Mouse (Mus musculus) lung, postnatal 0 days (tissue): ENCODE measurements around the gene Slc38a9. TPM values are rescaled to one million over a fixed set of nuclear protein-coding genes. Genes with fewer than 3 reads are reported as not detected.

Source experiments
- ATAC-seq: fragments of 200-750 bp; cut with Nextera tagmentation; 2 replicates; pipeline ENCODE4 v1.8.0; 2017; ENCODE audit warnings: moderate library complexity
- DNase-seq: peaks from one replicate; pipeline ENCODE4 v3.0.0-alpha.2; 2016; ENCODE audit warnings: low spot score
- H3K27ac ChIP-seq: fragments of 300-500 bp; sonication (generic); 2 replicates; pipeline ENCODE4 v1.5.1; 2014; ENCODE audit warnings: antibody characterized with exemption, mild to moderate bottlenecking, low read length, mixed read lengths
- H3K27me3 ChIP-seq: fragments of 300-500 bp; sonication (generic); replicated peaks from 2 replicates; pipeline ENCODE4 v1.6.1; 2014; ENCODE audit warnings: low read length, mixed read lengths; ENCODE audit not compliant: insufficient read depth
- H3K36me3 ChIP-seq: fragments of 300-500 bp; sonication (generic); 2 replicates; pipeline ENCODE4 v1.6.1; 2014; ENCODE audit warnings: low read length, mixed read lengths; ENCODE audit not compliant: insufficient read depth
- H3K4me1 ChIP-seq: fragments of 300-500 bp; sonication (generic); 2 replicates; pipeline ENCODE4 v1.6.1; 2014; ENCODE audit warnings: antibody characterized with exemption, low read depth, low read length, mixed read lengths; ENCODE audit not compliant: insufficient read depth
- H3K4me2 ChIP-seq: fragments of 300-500 bp; sonication (generic); replicated peaks from 2 replicates; pipeline ENCODE4 v1.6.1; 2014; ENCODE audit warnings: low read depth, mild to moderate bottlenecking, low read length, moderate library complexity, mixed read lengths
- H3K4me3 ChIP-seq: fragments of 300-500 bp; sonication (generic); 2 replicates; pipeline ENCODE4 v1.5.1; 2014; ENCODE audit warnings: low read depth, low read length
- H3K9ac ChIP-seq: fragments of 300-500 bp; sonication (generic); replicated peaks from 2 replicates; pipeline ENCODE4 v1.6.1; 2014; ENCODE audit warnings: low read depth, mild to moderate bottlenecking
- H3K9me3 ChIP-seq: fragments of 300-500 bp; sonication (generic); 2 replicates; pipeline ENCODE4 v1.6.1; 2016; ENCODE audit warnings: low read length, mixed read lengths
- CTCF ChIP-seq: IDR thresholded peaks from 2 replicates; pipeline ENCODE4 v1.5.1; 2016; ENCODE audit warnings: antibody characterized with exemption, mild to moderate bottlenecking
- EP300 ChIP-seq: IDR thresholded peaks from 2 replicates; pipeline ENCODE4 v1.6.1; 2016; ENCODE audit warnings: antibody characterized with exemption, mild to moderate bottlenecking, control low read depth
- WGBS: fragments of 180-500 bp; shearing (Covaris S2); extraction: QIAGEN DNeasy Blood & Tissue Kit; methylation state at CpG from one replicate; pipeline ENCODE4 v1.1.7; 2014; 5-methylcytosine and 5-hydroxymethylcytosine counted together
- polyA plus RNA-seq: library from polyadenylated mRNA; unstranded; fragments of >200 nt; fragmentation: Nextera tagmentation; extraction: Ambion mirVana; gene quantifications from 2 replicates; pipeline ENCODE4 v1.2.1, GENCODE M21; 2015

Slc38a9 gene
- polyA plus RNA-seq, 1 experiment from 2014 or later = 15.3 TPM

DNA sequence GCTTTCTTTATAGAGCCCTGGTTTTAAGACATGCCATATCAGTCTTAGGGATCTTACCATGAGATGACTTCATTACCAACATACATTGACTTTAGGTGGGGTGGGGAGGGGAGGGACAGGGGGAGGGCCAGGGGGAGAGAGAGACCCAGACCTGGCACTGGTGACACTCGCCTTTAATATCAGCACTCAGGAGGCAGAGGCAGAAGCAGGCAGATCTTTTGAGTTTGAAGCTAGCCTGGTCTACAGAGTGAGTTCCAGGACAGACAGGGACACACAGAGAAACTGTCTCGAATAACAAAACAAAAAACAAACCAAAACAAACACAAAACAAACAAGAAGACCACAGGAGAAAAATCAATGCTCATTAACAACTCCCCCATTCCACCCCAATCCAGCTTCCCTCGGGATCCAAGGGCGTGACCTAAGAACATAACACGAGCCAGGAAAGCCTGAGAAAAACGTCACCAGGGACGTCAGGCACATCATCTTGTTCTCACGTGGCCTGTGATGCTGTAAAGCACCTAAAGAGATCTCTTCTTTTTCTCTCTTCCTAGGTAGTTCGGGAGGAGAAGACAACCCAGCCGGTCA is 471 bp upstream of the Slc38a9 start:
- no peaks in the 10 kb centered on the region for H3K36me3 ChIP-seq
- ATAC-seq (peak; percentile 57), DNase-seq (no peak)
- WGBS = under 1% methylated on average over 10 of the region's 10 CpGs
- H3K9me3 ChIP-seq = no peaks in the 10 kb centered on the region
- H3K27ac ChIP-seq = no peak overlapping the region
- H3K4me3 ChIP-seq = peak overlapping the region; percentile 71
- no peaks in the 10 kb centered on the region for H3K4me1 ChIP-seq
- peak overlapping the region; percentile 74 for H3K4me2 ChIP-seq
- H3K27me3 ChIP-seq = no peaks in the 10 kb centered on the region
- H3K9ac ChIP-seq = no peak overlapping the region
- TF ChIP-seq CTCF = no peak
- TF ChIP-seq EP300 = no peak

DNA sequence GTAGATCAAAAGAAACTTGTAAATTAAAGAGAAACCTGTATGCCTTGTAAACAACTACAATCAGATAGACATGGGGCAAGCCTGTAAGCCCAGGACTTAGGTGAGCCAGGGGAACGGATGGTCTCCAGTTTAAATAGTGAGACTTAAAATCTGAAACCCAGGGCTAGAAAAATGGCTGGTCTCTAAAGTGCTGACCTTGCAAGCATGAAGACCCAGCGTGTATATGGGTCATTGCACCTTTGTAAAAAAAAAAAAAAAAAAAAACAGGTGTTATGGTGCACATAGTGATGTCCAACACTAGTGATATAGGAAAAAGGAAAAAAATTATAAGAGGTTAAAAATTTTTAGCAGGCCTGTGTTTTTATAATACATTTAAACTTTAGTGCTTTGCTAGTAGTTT is 1.1 kb downstream of the Slc38a9 start:
- TF ChIP-seq EP300 (no peak), CTCF (no peak)

DNA sequence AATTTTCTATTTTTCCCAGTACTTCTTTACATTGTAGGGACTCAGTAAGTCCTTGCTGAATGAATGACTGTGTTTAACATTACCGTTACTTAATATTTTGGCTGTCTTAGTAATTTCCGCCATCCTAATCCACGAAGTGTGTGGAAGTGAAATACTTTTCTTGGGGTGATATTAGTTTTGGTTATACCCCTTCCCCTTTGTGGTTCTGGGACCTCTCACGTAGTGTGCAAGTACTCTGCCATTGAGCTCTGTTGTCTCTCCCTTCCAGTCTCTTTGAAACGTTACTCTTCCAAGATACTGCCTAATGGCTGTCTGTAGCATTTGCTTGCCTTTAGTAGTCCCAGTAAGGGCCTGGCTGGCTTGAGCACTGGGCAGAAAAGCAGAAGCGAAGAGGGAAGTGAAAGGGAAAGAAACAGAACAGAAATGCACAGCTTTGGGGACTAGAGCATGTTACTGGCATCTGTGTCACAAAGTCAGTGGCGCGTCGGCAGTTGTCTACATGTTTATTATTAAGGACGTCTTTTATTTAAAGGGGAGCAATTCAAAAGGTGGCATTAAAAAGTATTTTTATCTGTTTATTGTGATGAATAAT is 6.0 kb downstream of the Slc38a9 start:
- TF ChIP-seq CTCF = no peak
- no peak for TF ChIP-seq EP300
- WGBS = 83% methylated on average over 10 of the region's 10 CpGs
- ATAC-seq (no peak), DNase-seq (peak; percentile 14)
- Histone ChIP-seq H3K36me3 (peaks cover 7% of the 10 kb centered on the region; the same call in 1 of the 2 replicates), H3K27ac (no peak overlapping the region), H3K4me3 (no peak overlapping the region), H3K9ac (no peak overlapping the region), H3K9me3 (no peaks in the 10 kb centered on the region), H3K27me3 (no peaks in the 10 kb centered on the region), H3K4me2 (no peak overlapping the region), H3K4me1 (no peaks in the 10 kb centered on the region)

More for the DNA sequence above, 1.1 kb downstream of the Slc38a9 start:
- H3K36me3 ChIP-seq = no peaks in the 10 kb centered on the region
- H3K4me2 ChIP-seq = no peak overlapping the region
- DNase-seq = no peak
- no peak overlapping the region for H3K9ac ChIP-seq
- no peaks in the 10 kb centered on the region for H3K9me3 ChIP-seq
- H3K27me3 ChIP-seq = no peaks in the 10 kb centered on the region
- no peak overlapping the region for H3K27ac ChIP-seq
- H3K4me1 ChIP-seq = no peaks in the 10 kb centered on the region
- H3K4me3 ChIP-seq = no peak overlapping the region
- no peak for ATAC-seq
- 68% methylated on average over 2 of the region's 2 CpGs for WGBS

DNA sequence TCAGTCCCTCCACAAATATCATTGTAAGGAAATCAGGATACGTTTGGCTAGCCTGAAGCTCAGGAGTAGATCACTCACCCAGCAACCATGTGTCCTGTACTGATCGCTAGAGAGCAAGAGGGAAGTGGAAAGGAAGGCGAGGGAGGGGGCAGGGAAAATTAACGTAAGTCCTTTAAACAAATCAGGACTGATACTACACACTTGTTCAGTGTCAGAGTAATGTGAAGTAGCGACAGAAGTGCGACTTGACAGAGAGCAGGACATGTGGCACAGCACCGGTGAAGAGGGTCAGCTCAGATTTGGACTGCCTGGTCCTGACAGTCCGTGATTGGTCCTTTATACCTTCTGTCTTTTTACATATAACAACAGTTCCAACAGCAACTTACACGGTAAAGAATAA is 6.7 kb downstream of the Slc38a9 start:
- no peak for DNase-seq
- Histone ChIP-seq H3K9me3 (no peaks in the 10 kb centered on the region), H3K27me3 (no peaks in the 10 kb centered on the region), H3K9ac (no peak overlapping the region), H3K4me3 (no peak overlapping the region), H3K4me1 (no peaks in the 10 kb centered on the region), H3K36me3 (peaks cover 8% of the 10 kb centered on the region; the same call in 1 of the 2 replicates), H3K27ac (no peak overlapping the region), H3K4me2 (no peak overlapping the region)
- no peak for ATAC-seq
- 48% methylated on average over 9 of the region's 9 CpGs for WGBS
- no peak for TF ChIP-seq EP300
- TF ChIP-seq CTCF = no peak

DNA sequence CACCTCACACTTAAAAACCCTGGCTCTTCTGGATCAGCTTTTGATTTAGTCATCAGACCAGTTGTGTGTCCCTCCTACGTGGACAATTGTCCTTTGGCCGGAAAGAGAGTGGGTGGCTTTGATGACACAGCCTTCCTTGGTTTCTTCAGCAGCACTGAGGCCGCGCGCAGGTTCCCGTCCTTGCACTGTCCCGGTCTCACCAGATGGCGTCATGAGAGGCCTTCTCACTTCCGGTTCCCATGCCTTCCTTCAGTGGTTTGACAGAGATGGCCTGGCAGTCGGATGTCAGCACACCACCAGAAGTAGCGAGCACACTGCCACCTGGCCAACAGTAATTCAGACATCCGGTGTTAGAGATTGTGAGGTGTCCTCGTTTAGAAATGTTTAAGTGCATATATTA is 11.2 kb downstream of the Slc38a9 start:
- Histone ChIP-seq H3K36me3 (peaks cover 8% of the 10 kb centered on the region; the same call in 1 of the 2 replicates), H3K9ac (no peak overlapping the region), H3K4me1 (peaks cover 2% of the 10 kb centered on the region; the same call in 1 of the 2 replicates), H3K9me3 (no peaks in the 10 kb centered on the region), H3K27me3 (no peaks in the 10 kb centered on the region), H3K4me3 (no peak overlapping the region), H3K27ac (no peak overlapping the region), H3K4me2 (no peak overlapping the region)
- peak; percentile 32; the same call in 1 of the 2 replicates for ATAC-seq
- WGBS = 55% methylated on average over 13 of the region's 13 CpGs
- DNase-seq = peak; percentile 30
- peak; percentile 39 for TF ChIP-seq CTCF
- TF ChIP-seq EP300 = no peak

DNA sequence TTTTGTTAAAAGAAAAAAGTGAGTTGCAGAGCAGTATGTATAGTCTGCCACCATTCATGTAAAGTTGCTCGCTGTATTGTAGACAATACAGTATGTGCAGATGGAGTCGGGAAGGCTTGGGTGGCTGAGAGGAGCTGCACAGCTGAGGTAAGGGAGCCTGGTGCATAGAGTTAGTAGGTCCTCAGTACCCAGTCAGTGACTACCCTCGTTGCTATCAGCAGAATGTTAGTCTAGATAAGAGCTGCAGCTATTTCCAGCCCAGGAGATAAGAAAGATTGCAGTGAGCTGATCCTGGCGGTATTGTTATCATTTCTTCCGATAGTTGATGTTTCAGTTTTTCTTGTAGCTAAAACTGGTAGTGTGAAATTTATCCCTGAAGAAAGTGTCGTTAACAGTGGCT is 12.2 kb downstream of the Slc38a9 start:
- TF ChIP-seq EP300 = no peak
- TF ChIP-seq CTCF = no peak
- no peak overlapping the region for H3K9ac ChIP-seq
- no peaks in the 10 kb centered on the region for H3K9me3 ChIP-seq
- WGBS = 56% methylated on average over 6 of the region's 6 CpGs
- H3K4me2 ChIP-seq = no peak overlapping the region
- H3K27ac ChIP-seq = no peak overlapping the region
- no peaks in the 10 kb centered on the region for H3K27me3 ChIP-seq
- no peak for DNase-seq
- no peak overlapping the region for H3K4me3 ChIP-seq
- ATAC-seq = no peak
- H3K36me3 ChIP-seq = peaks cover 8% of the 10 kb centered on the region; the same call in 1 of the 2 replicates
- H3K4me1 ChIP-seq = peaks cover 2% of the 10 kb centered on the region; the same call in 1 of the 2 replicates
